Mouse (Mus musculus): ENCODE results near the gene Clpp. TPM values are rescaled to one million over a fixed set of nuclear protein-coding genes. Genes with fewer than 3 reads are reported as not detected.

Clpp gene
- polyA plus RNA-seq (2015; fragmentation: Nextera tagmentation; extraction: Ambion mirVana) = 171 and 183 TPM in 2 replicates

DNA sequence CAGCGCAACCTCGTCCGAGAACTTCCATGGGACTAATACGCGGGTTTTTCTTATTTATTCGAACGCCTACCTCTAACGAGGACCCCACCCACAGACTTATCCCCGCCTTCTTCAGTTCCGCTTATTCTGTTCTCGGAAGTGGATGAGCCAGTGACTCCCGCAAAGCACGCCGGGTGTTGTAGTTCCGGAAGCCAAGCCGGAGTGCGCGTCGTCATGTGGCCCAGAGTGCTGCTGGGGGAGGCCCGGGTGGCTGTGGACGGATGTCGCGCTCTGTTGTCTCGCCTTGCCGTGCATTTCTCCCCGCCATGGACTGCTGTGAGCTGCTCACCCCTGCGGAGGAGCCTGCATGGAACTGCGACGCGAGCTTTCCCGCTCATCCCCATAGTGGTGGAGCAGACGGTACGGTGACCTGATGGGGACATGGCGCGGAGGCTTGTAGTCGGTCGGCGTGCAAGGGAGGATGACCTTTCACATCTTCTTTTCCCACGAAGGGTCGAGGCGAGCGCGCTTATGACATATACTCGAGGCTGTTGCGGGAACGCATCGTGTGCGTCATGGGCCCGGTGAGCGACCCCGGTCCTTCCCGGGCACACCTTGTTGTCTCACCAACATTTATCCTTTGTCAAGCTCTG, at the start of gene Clpp:
TSS of gene Clpp (plus strand) at position 191 of the 632 bp plus-strand sequence.
- WGBS = under 1% methylated on average over 52 of the region's 52 CpGs
- peak; percentile 98 for ATAC-seq
- Histone ChIP-seq H3K36me3 (ENCODE audit: poor library complexity, severe bottlenecking) (peaks cover 31% of the 10 kb centered on the region), H3K4me3 (peak within 1 kb of the TSS; percentile 66), H3K27me3 (no peaks in the 10 kb centered on the region), H3K4me1 (peaks cover 8% of the 10 kb centered on the region), H3K4me2 (peak within 1 kb of the TSS; percentile 72), H3K9me3 (replicated peaks) (no peaks in the 10 kb centered on the region), H3K9ac (peak within 1 kb of the TSS; percentile 78), H3K27ac (peak within 1 kb of the TSS; percentile 52)

DNA sequence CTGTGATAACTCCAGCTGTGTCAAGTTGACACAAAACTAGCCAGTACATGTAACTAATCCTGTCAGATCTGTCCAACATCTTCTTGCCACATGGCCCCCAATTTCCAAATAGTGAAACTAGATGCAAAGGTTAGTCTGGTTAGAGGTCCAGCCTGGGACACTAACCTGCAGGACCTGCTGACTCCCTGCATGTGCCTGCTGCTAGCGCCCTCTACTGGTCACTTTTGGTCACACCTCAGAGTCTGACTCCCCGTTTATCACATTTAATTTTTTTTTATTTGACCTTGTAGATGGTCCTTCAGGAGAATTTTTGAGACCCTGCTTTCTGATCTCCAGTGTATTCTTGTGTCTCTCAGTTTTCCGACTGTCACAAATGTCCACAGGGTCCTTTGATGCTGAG, 39.2 kb upstream of the Clpp start:
- H3K4me3 ChIP-seq = no peak overlapping the region
- H3K36me3 ChIP-seq (ENCODE audit: poor library complexity, severe bottlenecking) = no peaks in the 10 kb centered on the region
- no peak overlapping the region for H3K9ac ChIP-seq
- WGBS = 14% methylated on average over 3 of the region's 3 CpGs
- no peaks in the 10 kb centered on the region for H3K4me1 ChIP-seq
- ATAC-seq = no peak
- peaks cover 3% of the 10 kb centered on the region for H3K27me3 ChIP-seq
- H3K4me2 ChIP-seq = no peak overlapping the region
- H3K9me3 ChIP-seq (replicated peaks) = no peaks in the 10 kb centered on the region
- no peak overlapping the region for H3K27ac ChIP-seq

DNA sequence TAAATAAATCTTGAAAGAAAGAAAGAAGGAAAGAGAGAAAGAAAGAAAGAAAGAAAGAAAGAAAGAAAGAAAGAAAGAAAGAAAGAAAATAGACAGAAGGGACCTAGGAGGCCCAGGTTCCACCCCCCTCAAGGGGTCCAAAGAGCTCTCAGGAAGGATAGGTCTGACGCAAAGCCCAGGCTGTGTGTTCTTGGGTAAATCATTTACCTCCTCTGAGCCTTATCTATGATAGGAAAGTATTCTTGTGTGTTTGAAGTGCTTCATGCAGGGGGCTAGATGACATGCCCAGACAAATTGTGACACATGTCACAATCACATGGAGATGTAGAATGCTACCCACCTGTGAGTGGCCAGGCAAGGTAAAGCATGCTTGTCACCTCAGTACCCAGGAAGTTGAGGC, 37.5 kb upstream of the Clpp start:
- Histone ChIP-seq H3K27me3 (no peaks in the 10 kb centered on the region; the same call in none of the 2 replicates), H3K36me3 (ENCODE audit: poor library complexity, severe bottlenecking) (no peaks in the 10 kb centered on the region), H3K4me1 (no peaks in the 10 kb centered on the region), H3K9me3 (replicated peaks) (no peaks in the 10 kb centered on the region), H3K27ac (no peak overlapping the region), H3K9ac (no peak overlapping the region), H3K4me3 (no peak overlapping the region), H3K4me2 (no peak overlapping the region)
- ATAC-seq = no peak
- 100% methylated on average over 1 of the region's 1 CpGs for WGBS

DNA sequence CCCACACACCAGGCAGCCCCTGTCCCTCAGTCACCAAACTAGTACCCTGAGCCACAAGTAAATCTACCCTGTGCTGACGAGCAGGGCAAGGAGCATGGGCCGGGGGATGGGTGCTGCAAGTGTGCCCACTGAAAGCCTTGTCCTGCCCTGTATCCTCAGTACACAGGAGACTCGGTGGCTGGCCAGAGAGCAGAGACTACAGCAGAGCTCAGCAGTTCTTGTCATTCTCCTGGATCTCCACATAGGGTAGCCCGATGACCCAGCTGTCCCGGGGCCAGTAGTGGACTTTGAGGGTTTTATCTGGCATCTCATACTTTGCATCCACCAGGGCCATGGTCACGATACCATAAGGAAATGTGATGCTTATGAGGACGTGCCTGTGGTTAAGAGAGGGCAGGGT, 35.2 kb upstream of the Clpp start:
- no peak overlapping the region for H3K9ac ChIP-seq
- no peaks in the 10 kb centered on the region for H3K4me1 ChIP-seq
- H3K36me3 ChIP-seq (ENCODE audit: poor library complexity, severe bottlenecking) = no peaks in the 10 kb centered on the region
- no peaks in the 10 kb centered on the region for H3K9me3 ChIP-seq (replicated peaks)
- H3K27me3 ChIP-seq = no peaks in the 10 kb centered on the region; the same call in none of the 2 replicates
- 85% methylated on average over 7 of the region's 7 CpGs for WGBS
- no peak overlapping the region for H3K27ac ChIP-seq
- no peak overlapping the region for H3K4me2 ChIP-seq
- no peak for ATAC-seq
- no peak overlapping the region for H3K4me3 ChIP-seq

DNA sequence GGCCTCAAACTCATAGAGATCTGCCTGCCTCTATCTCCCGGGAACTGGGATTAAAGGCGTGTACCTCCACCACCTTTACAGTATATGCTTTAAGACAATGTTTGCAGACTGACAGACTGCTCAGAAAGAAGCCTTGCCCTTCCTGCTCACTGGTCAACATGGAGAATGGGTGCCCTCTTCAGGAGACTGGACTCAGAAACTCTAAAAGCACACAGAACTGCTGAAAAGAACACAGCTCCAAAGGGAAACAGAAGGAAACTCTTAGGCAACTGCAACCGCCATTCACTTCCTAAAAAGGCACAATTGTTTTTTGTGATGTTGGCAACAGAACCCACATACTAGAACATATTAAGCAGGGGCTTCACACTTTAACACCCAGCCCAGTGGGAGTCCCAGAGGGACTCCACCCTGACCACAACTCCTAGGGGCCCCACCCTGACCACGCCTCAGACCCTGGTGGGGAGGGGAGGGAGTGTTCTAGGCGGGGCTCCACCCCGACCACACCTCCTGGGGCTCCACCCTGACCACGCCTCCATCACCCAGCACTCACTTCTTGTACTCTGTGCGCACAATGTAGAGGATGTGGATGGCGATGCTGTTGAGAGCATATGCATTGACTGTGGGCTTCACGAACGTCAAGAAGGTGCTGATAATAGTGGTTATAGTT, 32.2 kb upstream of the Clpp start:
- Histone ChIP-seq H3K27ac (no peak overlapping the region), H3K9ac (no peak overlapping the region), H3K4me1 (no peaks in the 10 kb centered on the region), H3K27me3 (no peaks in the 10 kb centered on the region; the same call in 1 of the 2 replicates), H3K4me3 (no peak overlapping the region), H3K9me3 (replicated peaks) (no peaks in the 10 kb centered on the region), H3K4me2 (no peak overlapping the region), H3K36me3 (ENCODE audit: poor library complexity, severe bottlenecking) (no peaks in the 10 kb centered on the region)
- ATAC-seq = no peak
- 36% methylated on average over 11 of the region's 11 CpGs for WGBS

DNA sequence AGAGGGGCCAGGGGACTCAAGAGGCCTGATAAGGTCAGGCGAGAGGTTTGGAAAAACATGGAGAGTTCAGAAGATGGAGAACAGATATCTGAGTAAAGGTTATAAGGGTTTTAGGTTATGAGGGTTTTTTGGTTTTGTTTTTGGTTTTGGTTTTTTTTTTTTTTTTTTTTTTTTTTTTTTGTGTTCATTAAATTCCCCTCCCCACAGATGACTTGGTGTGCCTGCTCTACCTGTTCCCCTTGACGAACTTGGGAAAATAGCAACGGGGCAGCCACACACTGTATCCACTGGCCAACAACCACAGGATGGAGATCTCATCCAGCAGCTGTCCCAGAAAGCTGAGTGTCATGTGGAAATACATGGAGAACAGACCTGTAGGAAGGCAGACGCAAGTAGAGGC, 31.4 kb upstream of the Clpp start:
- Histone ChIP-seq H3K4me2 (no peak overlapping the region), H3K9ac (no peak overlapping the region), H3K4me3 (no peak overlapping the region), H3K27me3 (no peaks in the 10 kb centered on the region; the same call in 1 of the 2 replicates), H3K36me3 (ENCODE audit: poor library complexity, severe bottlenecking) (no peaks in the 10 kb centered on the region), H3K9me3 (replicated peaks) (no peaks in the 10 kb centered on the region), H3K4me1 (no peaks in the 10 kb centered on the region), H3K27ac (no peak overlapping the region)
- no peak for ATAC-seq
- WGBS = 85% methylated on average over 4 of the region's 4 CpGs

DNA sequence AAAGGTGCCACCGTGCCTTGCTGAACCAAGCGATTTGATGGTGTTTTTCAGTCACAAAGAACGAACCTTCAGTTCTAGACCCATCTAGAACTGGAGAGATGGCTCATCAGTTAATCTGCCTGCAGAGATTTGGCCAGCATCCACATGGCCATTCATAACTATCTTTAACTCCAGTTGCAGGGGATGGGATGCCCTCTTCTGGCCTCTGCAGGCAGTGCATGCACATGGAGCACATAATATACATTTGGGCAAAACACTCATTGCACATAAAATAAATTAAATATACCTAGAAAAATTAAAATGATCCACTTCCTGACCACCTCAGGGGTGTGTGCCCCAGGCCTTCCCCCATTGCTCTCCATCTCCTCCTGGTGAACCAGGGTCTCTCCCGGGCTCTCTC, 28.2 kb upstream of the Clpp start:
- Histone ChIP-seq H3K4me2 (no peak overlapping the region), H3K36me3 (ENCODE audit: poor library complexity, severe bottlenecking) (no peaks in the 10 kb centered on the region), H3K4me3 (no peak overlapping the region), H3K27ac (no peak overlapping the region), H3K9ac (no peak overlapping the region), H3K27me3 (no peaks in the 10 kb centered on the region), H3K9me3 (replicated peaks) (no peaks in the 10 kb centered on the region), H3K4me1 (no peaks in the 10 kb centered on the region)
- WGBS = 93% methylated on average over 4 of the region's 4 CpGs
- ATAC-seq = no peak

DNA sequence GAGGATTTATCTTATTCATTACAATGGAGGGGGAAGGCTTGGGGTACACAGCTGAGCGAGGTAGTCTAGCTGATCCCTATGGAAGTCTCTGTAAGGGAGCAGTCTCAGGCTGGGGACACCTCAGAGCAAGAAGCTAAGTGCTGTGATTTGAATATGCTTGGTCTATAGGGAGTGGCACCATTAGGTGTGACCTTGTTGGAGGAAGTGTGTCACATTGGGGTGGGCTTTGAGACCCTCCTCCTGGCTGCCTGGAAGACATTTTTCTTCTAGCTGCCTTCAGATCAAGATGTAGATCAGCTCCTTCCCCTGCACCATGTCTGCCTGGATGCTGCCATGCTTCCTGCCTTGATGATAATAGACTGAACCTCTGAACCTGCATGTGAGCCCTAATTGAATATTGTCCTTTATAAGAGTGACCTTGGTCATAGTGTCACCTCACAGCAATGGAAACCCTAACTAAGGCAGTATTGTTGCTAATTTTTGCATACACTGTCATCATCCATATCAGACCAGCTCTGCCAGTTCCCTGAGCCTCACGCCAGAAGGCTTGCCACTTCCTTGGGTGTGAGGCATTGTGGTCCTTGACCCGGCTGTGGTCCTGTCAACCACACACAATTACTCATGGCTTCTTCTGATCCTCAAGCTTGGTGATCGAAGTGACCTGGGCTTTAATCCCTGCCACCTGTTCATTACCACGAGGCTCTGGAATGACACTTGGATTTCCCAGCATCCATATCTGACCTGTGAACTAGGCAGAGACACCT, 27.3 kb upstream of the Clpp start:
- no peaks in the 10 kb centered on the region for H3K27me3 ChIP-seq
- no peak overlapping the region for H3K4me3 ChIP-seq
- H3K9me3 ChIP-seq (replicated peaks) = no peaks in the 10 kb centered on the region
- ATAC-seq = no peak
- 81% methylated on average over 5 of the region's 5 CpGs for WGBS
- H3K4me1 ChIP-seq = no peaks in the 10 kb centered on the region
- H3K9ac ChIP-seq = no peak overlapping the region
- H3K4me2 ChIP-seq = no peak overlapping the region
- H3K36me3 ChIP-seq (ENCODE audit: poor library complexity, severe bottlenecking) = no peaks in the 10 kb centered on the region
- H3K27ac ChIP-seq = no peak overlapping the region

DNA sequence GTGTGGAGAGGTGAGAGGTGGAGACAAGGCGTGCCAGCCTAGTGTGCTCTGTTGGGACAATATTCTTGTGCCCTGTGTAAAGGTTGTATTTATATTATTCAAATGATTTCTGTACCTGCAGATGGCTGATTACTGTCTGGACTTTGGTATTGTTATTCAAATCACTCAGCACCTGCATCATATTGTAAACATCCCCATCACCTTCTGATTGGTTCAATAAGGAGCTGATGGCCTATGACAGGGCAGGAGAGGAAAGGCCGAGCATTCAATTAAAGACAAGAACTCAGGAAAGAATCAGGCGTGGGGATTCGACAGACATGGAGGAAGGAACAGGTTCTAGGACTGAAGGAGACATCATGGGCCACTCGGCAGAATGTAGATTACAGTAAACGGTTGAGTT, 26.5 kb upstream of the Clpp start:
- Histone ChIP-seq H3K36me3 (ENCODE audit: poor library complexity, severe bottlenecking) (no peaks in the 10 kb centered on the region), H3K27me3 (peaks cover 3% of the 10 kb centered on the region; the same call in 1 of the 2 replicates), H3K4me2 (no peak overlapping the region), H3K9me3 (replicated peaks) (no peaks in the 10 kb centered on the region), H3K9ac (no peak overlapping the region), H3K27ac (no peak overlapping the region), H3K4me3 (no peak overlapping the region), H3K4me1 (no peaks in the 10 kb centered on the region)
- no peak for ATAC-seq
- 80% methylated on average over 6 of the region's 6 CpGs for WGBS

DNA sequence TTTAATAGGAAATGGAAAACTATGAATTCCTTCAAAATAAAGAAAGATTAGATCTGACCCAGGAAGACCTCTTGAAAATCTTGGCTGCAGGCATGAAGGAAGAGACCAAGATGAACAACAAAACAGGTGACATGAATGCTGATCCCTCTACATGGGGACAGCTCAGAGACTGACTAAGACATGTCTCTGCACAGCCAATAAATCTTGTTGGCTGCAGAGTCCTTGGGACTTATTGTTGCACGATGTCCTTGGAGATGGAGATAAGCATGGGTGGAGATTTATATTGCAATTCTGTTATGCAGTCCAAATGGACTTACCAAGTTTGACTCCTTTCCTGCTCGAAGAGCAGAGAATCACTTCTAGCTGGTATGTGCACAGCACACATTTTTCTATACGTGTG, 20.8 kb upstream of the Clpp start:
- Histone ChIP-seq H3K9ac (no peak overlapping the region), H3K36me3 (ENCODE audit: poor library complexity, severe bottlenecking) (no peaks in the 10 kb centered on the region), H3K27ac (no peak overlapping the region), H3K4me3 (no peak overlapping the region), H3K27me3 (peaks cover 8% of the 10 kb centered on the region), H3K4me1 (no peaks in the 10 kb centered on the region), H3K9me3 (replicated peaks) (no peaks in the 10 kb centered on the region), H3K4me2 (no peak overlapping the region)
- WGBS = 71% methylated on average over 3 of the region's 3 CpGs
- ATAC-seq = no peak

DNA sequence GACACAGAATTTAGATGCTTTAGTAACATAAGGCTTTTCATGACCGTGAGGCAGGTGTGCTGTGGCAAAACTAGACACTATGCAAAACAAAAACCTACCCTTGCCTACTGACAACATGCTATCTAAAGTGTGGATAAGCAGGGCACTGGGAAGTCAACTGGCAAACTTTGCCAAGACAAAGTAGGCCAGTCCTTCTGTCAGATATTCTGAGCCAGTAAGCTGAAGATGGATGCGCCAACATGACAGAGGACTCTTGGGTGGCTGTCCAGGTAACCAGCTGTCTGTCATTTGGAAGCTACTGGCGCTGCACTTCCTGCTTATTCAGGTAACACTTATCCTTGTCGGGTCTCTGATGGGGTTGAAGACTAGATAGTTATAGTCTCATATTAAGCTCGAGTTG, 20.0 kb upstream of the Clpp start:
- 78% methylated on average over 5 of the region's 5 CpGs for WGBS
- no peak for ATAC-seq

DNA sequence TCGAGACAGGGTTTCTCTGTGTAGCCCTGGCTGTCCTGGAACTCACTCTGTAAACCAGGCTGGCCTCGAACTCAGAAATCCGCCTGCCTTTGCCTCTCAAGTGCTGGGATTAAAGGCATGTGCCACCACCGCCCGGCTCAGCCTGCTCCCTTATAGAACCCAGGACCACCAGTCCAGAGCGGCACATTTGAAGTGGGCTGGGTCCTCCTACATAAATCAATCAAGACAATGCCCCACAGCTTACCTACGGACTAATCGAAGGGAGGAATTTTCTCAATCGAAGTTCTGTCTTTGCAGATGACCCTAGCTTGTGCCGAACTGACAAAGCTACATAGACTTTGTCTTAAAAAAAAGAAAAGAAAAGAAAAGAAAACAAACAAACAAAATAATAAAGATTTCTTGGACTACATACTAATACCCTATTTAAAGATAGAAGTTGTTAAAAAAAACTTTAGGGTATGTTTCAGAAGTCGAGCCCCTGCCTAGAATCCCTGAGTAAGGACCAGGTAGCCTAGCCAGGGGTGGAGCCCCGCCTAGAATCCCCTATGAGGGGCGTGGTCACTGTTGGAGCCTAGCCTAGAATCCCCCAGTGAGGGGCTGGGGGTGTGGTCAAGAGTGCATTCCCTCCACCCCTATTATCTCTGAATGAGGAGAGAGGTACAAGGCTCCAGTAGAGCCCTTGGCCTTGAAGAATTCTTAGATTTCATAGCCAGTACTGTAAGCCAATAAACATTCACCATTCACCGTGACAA, 16.0 kb upstream of the Clpp start:
- no peak overlapping the region for H3K27ac ChIP-seq
- no peaks in the 10 kb centered on the region for H3K36me3 ChIP-seq (ENCODE audit: poor library complexity, severe bottlenecking)
- ATAC-seq = no peak
- no peaks in the 10 kb centered on the region for H3K4me1 ChIP-seq
- WGBS = 70% methylated on average over 13 of the region's 14 CpGs
- no peak overlapping the region for H3K9ac ChIP-seq
- no peak overlapping the region for H3K4me2 ChIP-seq
- H3K27me3 ChIP-seq = peaks cover 4% of the 10 kb centered on the region
- H3K4me3 ChIP-seq = no peak overlapping the region
- no peaks in the 10 kb centered on the region for H3K9me3 ChIP-seq (replicated peaks)

More for the DNA sequence above, 20.0 kb upstream of the Clpp start:
- H3K27me3 ChIP-seq = peaks cover 8% of the 10 kb centered on the region
- H3K4me3 ChIP-seq = no peak overlapping the region
- H3K9ac ChIP-seq = no peak overlapping the region
- H3K36me3 ChIP-seq (ENCODE audit: poor library complexity, severe bottlenecking) = no peaks in the 10 kb centered on the region
- H3K4me2 ChIP-seq = no peak overlapping the region
- no peaks in the 10 kb centered on the region for H3K4me1 ChIP-seq
- no peaks in the 10 kb centered on the region for H3K9me3 ChIP-seq (replicated peaks)
- H3K27ac ChIP-seq = no peak overlapping the region

Data from forebrain, embryonic 13.5 days (tissue).